Mouse (Mus musculus) spleen, adult 12 weeks (tissue): ENCODE results near the gene Lats2.
A peak's percentile ranks its signal among the peaks of the same experiment; 100 is the strongest.

Experiments
- DNase-seq: peaks from one replicate; pipeline ENCODE4 v3.0.0; 2022; ENCODE audit warnings: low spot score

Lats2 gene

DNA sequence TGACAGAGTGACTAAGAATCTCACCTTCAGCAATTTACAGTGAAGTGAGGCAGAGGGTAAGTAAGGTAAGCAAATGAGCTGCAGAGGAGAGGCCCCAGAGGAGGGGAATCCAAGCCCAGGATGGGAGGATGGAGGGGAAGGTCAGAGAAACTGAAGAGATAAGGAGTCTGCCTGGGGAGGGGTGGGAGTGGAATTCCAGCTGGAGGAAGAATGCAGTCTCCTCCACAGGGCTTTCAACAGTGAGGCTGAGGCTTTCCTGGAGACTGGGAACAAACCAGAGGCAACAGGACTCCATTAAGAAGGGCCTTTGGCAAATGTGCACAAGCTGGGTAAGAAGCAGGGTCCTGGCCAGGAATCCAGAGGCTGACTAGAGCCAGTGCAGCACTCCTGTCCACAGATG, 21.1 kb downstream of the Lats2 start:
- DNase-seq: no peak

DNA sequence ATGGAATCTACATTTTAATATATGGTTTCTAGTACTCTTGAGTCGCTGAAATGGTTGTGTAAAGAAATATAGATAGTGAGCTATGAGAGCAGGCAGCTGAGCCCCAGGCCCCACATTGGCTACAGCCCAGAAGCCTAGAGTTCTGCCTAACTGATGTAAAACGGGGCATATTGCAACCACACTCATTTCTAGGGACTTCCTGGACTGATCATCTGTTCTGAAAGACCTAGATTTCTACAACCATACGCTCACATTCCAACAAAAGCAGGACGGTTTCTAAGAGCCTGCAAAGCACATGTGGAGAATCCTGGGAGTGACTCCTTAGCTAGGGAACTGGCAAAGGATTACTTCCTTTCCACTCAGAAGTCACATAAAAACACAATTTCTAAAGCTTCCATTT, 22.0 kb downstream of the Lats2 start:
- DNase-seq: no peak

DNA sequence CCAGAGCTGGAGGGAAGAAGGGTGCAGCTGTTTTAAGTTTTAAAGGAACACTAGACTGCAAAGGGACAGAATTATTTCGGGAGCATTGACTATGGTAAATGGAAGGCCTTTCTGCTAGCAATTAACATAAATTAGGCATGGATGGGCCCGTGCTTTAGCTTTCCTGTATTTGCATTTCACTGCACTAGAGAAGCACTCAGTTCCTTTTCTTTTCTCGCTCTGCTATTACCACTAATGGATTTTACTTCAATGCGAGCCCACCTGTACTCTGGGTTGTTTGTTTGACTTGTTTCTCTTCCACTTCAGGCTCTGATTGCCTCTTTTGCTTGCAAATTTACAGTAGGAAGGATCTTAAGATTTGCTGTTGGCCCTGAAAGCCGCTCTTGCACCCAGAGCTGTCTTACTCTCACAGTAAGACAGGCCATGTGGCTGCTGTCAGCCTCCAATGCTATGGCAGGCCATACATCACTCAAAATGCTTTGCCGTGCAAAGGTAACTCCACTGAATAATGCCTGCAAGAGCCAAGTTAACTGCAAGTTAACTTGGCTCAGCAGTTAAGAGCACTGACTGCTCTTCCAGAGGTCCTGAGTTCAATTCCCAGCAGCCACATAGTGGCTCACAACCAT, 25.4 kb downstream of the Lats2 start:
- DNase-seq: no peak

DNA sequence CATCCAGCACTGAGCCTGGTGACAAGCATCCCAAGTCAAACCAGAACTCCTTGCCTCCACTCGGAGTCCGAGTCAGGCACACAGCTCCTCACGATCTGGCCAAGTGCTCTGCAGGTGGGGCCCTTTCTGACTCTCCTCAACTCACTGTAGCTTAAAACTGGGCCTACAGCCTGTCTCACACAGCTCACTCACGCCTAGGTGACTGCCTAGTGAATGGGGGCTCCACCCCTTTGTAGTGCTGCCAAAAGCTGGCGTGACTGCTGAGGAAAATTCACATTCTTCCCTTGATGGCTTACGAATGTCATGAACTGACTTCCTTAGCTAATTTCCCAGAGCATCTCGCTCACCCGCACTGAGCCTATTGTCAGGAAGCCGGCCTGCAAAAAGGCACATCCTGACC, 27.7 kb downstream of the Lats2 start:
- no peak for DNase-seq

DNA sequence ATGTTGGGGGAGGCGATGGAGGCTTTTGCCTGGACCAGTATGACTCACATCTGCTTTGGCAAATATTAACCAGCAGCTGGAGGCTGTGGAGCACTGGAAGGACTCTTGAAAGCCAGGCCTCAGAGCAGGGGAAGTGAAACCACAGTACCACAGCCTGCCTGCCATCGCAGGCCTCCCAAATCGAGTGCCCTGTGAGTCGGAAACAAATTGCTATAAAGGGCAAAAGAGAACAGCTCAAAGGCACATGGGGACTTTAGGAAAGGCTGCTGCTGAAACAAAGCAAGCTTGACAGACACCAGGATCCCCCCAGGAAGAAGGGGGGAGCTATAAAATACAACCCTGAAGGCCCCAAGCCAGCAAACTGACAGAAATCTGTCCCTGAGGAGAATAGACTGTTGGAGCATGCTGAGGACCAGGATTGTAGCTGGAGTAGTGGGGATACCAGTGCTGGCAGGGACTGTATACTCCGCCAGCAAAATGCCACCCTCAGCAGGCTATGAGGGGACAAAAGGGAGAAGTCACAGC, 28.2 kb downstream of the Lats2 start:
- peak; percentile 32 for DNase-seq

DNA sequence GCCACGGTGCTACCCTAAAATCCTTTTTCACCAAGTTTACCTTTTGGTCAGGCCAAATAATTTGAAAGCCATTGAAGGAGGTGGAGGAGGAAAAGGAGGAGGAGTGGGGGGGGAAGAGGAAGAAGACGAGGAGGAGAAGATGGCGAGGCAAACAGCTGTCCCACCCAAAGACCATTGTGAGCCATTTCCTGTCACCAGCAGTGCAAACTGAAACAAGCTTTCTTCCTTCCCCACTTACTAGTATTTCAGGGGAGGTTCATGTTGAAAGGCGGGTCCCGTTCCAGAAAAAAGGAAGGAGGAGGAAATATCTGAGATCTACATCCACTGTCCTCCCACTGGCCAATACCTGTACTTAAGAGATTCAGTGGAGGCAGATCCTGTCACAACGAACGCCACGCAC, 28.8 kb downstream of the Lats2 start:
- DNase-seq: no peak

DNA sequence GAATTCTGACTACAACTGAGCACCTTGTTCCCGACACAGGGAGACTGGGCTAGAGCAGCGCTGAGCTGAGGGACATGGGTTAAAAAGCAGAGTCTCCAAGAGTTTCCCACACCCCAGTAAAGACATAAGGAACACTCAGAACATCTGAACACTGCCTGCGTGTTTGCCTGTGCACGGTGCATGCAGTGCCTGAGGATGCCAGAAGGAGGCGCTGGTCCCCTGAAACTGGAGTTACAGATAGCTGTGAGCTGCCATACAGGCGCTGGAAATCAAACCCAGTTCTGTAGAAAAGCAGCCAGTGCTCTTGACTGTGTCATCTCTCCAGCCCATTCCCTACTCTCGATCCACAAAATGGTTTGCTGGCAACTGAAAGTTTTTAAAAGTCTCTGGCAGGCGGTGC, 32.0 kb downstream of the Lats2 start:
- no peak for DNase-seq

DNA sequence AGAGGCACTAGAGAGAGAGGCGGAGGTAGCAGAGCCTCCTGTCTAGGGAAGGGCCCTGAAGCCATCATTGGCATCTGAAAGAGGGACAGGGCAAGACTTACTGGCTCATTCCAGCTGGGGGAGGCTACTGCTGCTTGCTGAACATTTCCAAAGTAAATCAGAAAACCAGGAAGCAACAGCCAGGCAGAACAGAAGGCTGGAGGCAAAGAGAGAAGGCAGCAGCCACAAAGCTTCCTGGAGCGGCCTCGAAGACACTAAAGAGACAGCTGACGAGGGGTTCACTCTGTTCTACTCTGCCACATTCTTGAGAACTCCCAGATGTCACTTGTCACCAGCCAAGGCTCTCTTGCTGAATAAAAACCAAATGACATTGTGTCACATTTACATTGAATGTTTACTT, 33.7 kb downstream of the Lats2 start:
- DNase-seq: no peak

DNA sequence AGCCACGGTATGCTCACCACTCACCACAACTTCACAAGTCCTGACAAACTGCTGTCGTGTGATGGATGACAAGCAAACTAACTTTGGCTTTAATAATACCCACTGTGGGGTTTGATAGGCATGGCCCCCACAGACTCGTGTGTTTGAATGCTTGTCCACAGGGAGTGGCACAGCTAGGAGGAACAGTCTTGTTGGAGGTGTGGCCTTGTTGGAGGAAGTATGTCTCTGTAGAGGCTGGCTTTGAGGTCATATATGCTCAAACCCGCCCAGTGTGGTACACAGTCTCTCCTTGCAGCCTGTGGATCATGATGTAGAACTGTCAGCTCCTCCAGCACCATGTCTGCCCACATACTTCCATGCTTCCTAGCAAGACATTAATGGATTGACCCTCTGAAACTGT, 39.9 kb downstream of the Lats2 start:
- DNase-seq: no peak

DNA sequence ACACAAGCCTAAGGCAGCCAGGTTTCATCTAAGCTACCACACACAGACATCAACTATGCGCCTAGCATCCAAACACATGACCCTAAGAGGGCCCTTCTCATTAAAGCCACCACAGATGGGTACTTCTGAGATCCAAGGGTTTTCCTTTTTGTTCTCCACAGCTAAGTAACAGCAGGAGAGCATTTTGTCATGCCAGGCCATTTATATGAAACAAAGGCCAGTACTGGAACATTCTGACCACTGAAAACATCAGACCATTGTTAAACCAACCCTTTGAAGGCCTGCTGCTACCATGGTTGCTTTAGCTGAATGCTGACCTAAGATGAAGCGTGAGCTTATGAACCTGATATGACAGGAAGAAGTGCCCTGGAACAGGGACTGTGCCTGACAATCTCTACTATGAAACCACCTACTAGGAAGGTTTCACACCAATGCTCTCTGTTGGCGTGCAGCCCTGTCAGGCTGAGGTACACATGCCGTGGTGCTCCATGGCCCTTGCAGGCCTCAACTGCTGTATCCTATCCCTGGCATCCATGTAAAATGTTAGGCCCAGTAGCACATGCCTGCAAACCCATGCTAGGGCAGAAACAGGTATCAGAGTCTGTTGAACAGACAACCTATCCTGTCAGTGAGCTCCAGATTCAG, 41.5 kb downstream of the Lats2 start:
- no peak for DNase-seq

DNA sequence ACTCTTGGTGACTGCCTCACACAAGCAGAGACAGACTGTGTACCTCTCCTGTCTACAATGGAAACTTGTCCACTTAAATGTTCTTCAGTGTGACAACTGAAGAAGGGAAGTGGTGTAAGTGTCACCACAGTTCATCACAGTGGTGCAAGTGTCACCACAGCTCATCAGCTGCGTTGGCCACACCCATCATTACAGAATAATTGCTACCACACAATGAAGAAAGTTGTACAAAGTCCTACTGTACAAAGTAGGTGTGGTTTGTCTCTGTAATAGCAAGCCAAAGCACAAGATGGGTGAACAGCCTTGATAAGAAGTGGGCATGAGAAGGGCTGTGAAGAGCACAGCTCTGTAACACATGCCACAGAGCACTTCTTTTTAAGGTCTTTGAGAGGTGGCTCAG, 45.3 kb downstream of the Lats2 start:
- no peak for DNase-seq

DNA sequence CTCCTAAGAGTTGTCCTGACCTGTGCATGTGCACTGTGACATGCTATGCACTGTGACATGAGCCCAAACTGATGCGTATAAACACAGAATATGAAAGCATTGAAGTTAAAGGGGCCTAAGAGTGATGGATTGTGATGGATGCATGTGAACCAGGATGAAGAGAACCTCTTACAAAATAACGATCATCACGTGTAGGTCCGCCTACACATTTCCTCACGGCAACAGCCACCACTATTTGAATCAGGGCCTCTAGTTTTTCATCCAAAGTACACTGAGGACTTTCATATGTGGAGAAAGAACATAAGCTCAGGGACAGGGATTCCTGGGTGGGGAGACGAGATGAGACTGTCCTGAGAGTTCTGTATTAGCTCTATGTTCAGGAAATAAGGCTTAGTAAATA, 47.1 kb downstream of the Lats2 start:
- no peak for DNase-seq

DNA sequence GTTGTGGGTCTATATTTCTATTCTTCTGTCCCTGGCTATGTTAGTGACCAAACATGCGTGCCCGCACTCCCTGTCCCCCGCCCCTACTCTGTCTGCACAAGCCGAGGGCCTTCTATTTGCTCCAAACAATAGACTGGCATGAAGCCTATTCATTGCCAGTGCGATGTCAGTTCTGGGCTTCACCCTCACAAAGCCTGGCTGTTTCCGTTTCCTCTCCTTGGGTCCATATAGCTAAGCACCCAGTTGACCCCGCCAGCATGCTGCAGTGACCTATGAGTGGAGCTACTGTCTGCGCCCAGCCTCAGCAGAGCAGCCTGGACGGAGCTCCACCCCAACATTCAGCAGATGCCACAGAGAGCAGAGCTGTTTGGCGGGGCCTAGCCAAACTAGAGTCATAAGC, 49.0 kb downstream of the Lats2 start:
- no peak for DNase-seq

DNA sequence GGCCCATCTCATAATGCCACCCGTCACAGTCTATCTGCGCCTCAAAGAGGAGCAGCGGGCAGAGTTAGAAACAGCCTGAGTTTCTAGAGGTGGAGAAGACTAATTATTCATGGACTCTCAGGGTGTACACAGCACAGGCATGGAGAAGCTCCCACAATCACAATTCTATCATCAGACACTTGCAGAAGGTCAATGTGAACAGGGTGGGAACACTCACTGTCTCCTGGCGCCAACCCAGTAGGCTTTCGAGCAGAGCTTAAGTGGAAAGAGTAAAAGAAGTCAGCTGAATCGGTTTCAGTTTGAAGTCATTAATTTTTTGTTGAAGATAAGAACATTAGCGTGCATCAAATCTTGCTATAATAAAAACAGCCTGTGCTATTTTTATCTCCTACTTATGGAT, 49.6 kb downstream of the Lats2 start:
- no peak for DNase-seq

DNA sequence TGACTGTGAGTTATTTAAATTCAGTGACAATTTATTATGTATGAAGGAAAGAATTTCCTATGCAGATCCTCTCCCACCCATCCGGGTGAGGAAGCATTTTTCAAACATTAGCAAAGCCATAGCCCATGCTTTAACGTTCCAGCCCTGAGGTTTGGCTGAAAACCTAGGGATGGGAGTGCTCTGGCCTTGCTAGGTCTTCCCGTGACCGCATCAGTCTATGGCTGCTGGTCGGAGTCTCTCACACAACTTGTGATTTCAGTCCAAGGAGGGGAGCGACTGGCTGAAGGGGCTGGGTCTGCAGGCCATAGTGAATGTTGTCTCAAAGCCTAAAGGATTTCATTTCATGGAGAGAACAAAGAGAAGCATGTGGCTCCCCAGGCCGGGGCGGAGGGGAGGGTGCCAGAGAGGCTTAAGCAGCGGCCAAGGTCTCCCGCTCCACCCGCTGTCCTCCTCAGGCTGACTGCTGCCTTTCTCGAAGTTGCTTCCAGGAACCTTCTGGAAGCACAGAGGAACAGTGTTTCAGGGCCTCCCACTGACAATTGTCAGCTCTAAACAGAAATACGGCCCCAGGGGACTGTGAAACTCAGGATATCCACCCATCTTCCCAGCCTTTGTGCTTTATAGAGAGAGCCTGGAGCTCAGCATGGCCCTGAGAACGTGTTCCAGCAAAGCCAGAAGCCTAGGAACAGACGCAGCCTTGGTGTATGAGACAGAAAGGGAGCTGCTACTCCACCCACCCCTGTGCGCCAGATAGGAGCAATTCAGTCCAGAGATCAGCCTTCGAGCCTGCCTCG, 50.9 kb downstream of the Lats2 start:
- DNase-seq: no peak

DNA sequence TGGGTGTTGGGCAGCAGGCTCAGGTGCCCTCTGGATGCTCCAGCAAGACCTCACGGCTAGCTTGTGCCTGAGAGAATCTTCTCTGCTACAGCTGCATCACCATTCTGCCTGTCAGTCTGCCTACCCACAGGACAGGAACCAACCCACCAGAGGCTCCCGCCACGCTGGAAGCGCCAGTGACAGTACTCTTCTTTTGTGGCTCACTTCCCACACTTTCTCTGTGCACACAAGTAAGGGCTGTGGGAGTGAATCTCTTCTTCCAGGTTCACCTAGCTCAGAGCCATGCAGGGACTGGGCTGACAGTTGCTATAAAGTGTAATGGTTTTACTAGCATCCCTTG, 51.5 kb downstream of the Lats2 start:
- no peak for DNase-seq

DNA sequence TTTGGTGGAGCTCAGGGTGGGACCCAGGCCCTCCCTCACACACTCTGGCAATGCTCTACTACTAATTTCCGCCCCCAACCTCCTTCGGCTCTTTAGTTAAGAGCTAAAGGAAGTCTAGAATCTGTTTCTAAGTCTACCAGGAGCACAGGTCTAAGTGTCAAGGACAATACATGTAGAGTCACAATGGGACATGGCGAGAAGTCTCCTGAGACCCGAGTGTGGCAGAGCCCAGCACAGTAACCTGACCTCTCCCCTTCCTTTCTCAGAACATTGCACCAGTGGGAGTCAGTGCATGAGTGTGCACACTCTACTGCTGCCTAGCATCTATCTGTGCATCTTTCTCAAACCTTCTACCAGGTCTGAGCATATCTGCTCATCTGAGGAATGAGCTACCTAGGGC, 52.4 kb downstream of the Lats2 start:
- DNase-seq: no peak

DNA sequence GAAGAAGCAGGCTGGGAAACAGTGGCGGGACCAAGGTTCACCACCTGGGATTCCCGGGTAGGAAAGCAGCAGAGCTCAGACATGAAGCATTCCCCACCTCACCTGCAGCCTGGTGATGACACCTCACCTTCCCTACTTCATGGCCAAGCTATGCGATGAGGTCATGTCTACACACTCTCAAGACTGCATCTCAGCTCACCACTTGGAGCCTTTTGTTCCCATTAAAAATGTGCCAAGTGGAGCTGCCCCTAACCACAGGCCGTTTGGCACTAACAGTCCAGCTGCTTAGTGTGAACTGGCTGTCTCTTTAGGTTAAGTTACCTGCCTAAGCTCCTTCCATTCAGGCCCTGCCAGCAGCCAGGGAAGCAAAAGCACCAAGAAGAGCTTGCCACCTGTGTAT, 53.1 kb downstream of the Lats2 start:
- DNase-seq: no peak

DNA sequence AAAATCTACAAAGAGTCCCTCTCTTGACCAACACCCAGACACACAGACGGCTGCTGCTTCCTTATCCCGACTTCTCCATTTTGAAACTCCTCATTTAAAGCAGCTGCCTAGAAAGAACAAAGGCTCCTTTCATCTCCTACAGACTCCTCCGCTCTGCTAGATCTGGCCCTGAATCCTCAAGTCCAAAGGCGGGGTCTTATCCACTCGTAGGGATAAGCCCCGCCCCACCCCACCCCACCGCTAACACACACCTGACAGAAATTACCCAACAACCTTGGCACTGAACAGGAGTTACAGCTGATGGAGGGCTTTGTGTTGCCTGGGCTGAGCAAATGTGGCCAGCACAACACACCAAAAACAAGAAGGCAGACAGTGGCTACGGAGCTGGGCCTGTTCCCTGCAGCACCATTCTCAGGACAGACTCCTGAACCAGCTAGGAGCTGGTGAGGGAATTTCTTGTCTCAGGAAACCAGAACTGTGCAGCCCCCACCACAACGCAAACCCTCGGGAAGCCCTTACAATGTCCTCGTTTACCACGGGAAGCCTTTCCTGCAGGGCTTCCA, 56.2 kb downstream of the Lats2 start:
- no peak for DNase-seq

DNA sequence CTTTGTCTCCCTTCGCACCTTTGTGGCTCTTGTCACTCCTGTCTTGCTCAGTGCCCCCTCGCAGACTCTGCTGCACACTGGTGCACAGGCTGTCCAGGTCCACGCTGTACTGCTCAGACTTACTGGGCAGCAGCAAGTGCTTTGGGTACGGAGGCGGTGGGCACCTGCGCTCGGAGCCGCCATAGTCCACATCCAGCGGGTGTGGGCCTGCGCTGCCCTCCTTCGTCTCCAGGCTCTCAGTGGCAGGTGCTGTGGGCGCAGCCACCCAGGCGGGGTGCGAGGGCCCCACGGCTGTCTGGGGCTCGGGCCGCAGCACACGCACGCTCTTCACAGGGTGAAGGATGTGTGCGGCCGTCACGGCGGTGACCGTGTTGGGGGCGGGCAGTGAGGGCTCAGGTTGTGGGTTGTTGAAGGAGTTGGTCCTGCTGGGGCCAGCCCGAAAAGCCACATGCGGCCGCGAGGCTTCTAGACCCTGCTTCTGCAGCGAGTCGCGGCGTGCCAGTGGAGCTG, 58.7 kb downstream of the Lats2 start:
- DNase-seq: no peak

DNA sequence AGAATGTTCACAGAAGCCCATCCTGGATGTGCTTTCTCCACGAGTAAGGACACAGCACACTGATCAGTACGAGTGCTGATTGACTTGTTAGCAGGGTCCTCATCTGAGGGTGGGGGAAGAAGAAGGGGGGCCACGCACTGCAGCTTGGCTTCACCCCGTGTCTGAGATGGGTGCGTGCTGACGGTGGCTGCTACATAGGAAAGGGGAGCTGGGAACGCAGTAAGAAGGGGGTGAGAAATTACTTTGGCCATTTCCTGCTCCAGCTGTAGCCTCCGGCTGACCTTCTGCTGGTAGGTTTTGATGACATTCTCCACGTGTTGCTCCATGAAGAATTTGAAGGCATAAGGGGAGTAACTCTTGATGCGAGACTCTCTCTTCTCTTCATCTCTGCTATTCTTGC, 59.2 kb downstream of the Lats2 start:
- no peak for DNase-seq

DNA sequence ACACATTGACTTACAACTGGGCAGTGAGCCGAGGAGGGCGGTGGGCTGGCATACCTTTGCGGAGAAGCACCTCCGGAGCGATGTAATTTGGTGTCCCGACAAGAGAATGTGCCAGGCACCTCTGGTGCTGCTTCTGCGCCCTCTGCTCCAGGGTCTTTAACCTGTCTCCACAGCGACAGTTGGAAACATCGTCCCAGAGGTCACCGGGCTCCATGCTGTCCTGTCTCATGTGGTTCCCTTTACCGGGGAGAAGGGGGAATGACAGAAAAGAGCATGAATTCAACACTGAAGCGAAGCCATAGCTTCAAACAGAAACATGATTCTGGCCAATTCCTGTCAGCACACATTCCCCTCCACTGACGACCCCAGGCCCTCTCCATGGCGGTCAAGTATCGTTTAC, 62.1 kb downstream of the Lats2 start:
- DNase-seq: no peak

DNA sequence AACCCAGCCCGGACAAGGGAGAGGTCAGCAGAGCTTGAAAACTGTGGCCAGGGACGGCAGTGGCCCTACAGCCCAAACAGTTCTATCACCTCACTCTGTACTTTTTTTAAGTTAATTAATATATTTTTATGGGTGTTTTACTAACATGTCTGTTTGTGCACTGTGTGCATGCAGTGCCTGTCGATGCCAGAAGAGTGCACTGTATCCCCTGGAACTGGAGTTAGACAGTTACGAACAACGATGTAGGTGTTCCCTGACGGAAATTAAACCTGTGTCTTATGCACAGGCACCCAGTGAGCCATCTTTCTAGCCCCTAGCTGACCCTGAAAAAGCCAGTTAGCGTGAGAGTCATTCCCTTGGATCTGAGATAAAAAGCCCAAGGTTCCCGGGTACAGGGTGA, 62.6 kb downstream of the Lats2 start:
- DNase-seq: no peak
